Mouse (Mus musculus) cerebellum, adult 2 months (tissue): ENCODE data around the gene Crtc1.

ENCODE experiments used
- CTCF ChIP-seq: fragments of 200-500 bp; IDR thresholded peaks from 2 replicates; pipeline ENCODE4 v1.5.1; 2011; ENCODE audit warnings: low read depth, mild to moderate bottlenecking, control low read depth, low read length, moderate library complexity, borderline replicate concordance; ENCODE audit not compliant: insufficient read depth
- POLR2A ChIP-seq: fragments of 200-500 bp; IDR thresholded peaks from 2 replicates; pipeline ENCODE4 v1.6.1; 2011; ENCODE audit warnings: low read length, control low read depth, borderline replicate concordance; ENCODE audit not compliant: insufficient read depth

DNA sequence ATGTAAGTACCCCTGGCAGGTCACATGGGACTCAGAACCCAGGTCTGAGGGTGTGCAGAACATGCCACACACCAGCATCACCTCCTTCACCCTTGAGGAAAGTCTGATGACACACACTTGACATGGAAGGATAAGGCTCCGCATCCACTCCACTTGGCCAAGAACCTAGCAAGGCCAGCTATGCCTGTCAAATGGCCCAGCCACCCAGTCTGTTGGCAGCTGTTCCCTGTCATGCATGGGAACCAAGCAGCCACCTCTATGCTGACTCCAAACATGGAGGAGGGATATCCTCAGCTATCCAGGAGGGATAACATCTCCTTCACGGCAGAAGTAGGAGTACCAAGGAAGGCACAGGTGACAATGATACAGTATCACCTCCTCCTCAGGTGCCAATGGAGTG is 956 bp downstream of the Crtc1 start:
- TF ChIP-seq CTCF (no peak), POLR2A (no peak)
